Mouse (Mus musculus): ENCODE measurements at regions not wholly inside any gene's neighbourhood (a gene's known extent, or its start where the extent isn't known, plus 50 kb on each side); places are given as distances from the start of the nearest gene placed in this dataset.
"Not testable (repeated sequence)": the region's sequence is repeated elsewhere in the genome, so short reads cannot be mapped to it uniquely, and the experiment has no call there.

GRCm38 (mm10) chr6:76130201-76130600, 367.4 kb downstream of the Gm9008 start:
- H3K27ac ChIP-seq; H3K4me2 ChIP-seq; H3K36me3 ChIP-seq; H3K9ac ChIP-seq; H3K9me3 ChIP-seq; H3K27me3 ChIP-seq; ATAC-seq (ENCODE audit: low FRiP score); H3K4me3 ChIP-seq; H3K4me1 ChIP-seq (replicated peaks): not testable (repeated sequence)
- WGBS: 85% methylated on average over 4 of the region's 4 CpGs

GRCm38 (mm10) chr6:76115758-76116157, 381.8 kb downstream of the Gm9008 start:
- ATAC-seq (ENCODE audit: low FRiP score): no peak
- no peaks in the 10 kb centered on the region for H3K9me3 ChIP-seq

GRCm38 (mm10) chr6:76114346-76114745, 383.2 kb downstream of the Gm9008 start:
- Histone ChIP-seq H3K9ac (no peak overlapping the region), H3K4me2 (no peak overlapping the region), H3K4me3 (no peak overlapping the region), H3K9me3 (no peaks in the 10 kb centered on the region), H3K27ac (no peak overlapping the region), H3K4me1 (replicated peaks) (no peaks in the 10 kb centered on the region), H3K27me3 (no peaks in the 10 kb centered on the region), H3K36me3 (no peaks in the 10 kb centered on the region)
- ATAC-seq (ENCODE audit: low FRiP score): no peak
- 84% methylated on average over 4 of the region's 4 CpGs for WGBS

More at GRCm38 (mm10) chr6:76115758-76116157, 381.8 kb downstream of the Gm9008 start:
- H3K9ac ChIP-seq: no peak overlapping the region
- H3K27ac ChIP-seq: no peak overlapping the region
- no peak overlapping the region for H3K4me2 ChIP-seq
- no peaks in the 10 kb centered on the region for H3K4me1 ChIP-seq (replicated peaks)
- no peak overlapping the region for H3K4me3 ChIP-seq
- no peaks in the 10 kb centered on the region for H3K27me3 ChIP-seq
- H3K36me3 ChIP-seq: no peaks in the 10 kb centered on the region

- no peak overlapping the region for H3K27ac ChIP-seq
- no peak for ATAC-seq (ENCODE audit: low FRiP score)
- H3K36me3 ChIP-seq: no peaks in the 10 kb centered on the region
- H3K4me3 ChIP-seq: no peak overlapping the region
- H3K4me2 ChIP-seq: no peak overlapping the region
- 84% methylated on average over 4 of the region's 4 CpGs for whole genome bisulfite sequencing
- no peaks in the 10 kb centered on the region for H3K27me3 ChIP-seq
- H3K4me1 ChIP-seq (replicated peaks): no peaks in the 10 kb centered on the region
- no peak overlapping the region for H3K9ac ChIP-seq
- H3K9me3 ChIP-seq: no peaks in the 10 kb centered on the region
These were observed 432.2 kb downstream of the Gm9008 start for GRCm38 (mm10) chr6:76065383-76065782.

- Histone ChIP-seq H3K9ac (no peak overlapping the region), H3K27me3 (peaks cover 12% of the 10 kb centered on the region; the same call in 1 of the 2 replicates), H3K36me3 (no peaks in the 10 kb centered on the region), H3K9me3 (no peaks in the 10 kb centered on the region), H3K4me2 (no peak overlapping the region), H3K27ac (no peak overlapping the region), H3K4me3 (no peak overlapping the region), H3K4me1 (replicated peaks) (no peaks in the 10 kb centered on the region)
- no peak for ATAC-seq (ENCODE audit: low FRiP score)
- WGBS: 12% methylated on average over 2 of the region's 2 CpGs
These were observed 444.8 kb downstream of the Gm9008 start for GRCm38 (mm10) chr6:76052652-76053313.

- no peaks in the 10 kb centered on the region for H3K36me3 ChIP-seq
- no peak overlapping the region for H3K9ac ChIP-seq
- no peaks in the 10 kb centered on the region for H3K27me3 ChIP-seq
- H3K4me3 ChIP-seq: no peak overlapping the region
- H3K9me3 ChIP-seq: no peaks in the 10 kb centered on the region
- no peak overlapping the region for H3K4me2 ChIP-seq
- no peaks in the 10 kb centered on the region for H3K4me1 ChIP-seq (replicated peaks)
- H3K27ac ChIP-seq: peak overlapping the region; percentile 46; the same call in 1 of the 2 replicates
- 71% methylated on average over 2 of the region's 2 CpGs for WGBS
- ATAC-seq (ENCODE audit: low FRiP score): no peak
These were observed 489.7 kb downstream of the Gm9008 start for GRCm38 (mm10) chr6:76007783-76008406.

All from hindbrain, embryonic 13.5 days (tissue).